Mouse (Mus musculus) lung, postnatal 10 days (tissue): ENCODE data around the gene Prrxl1.

Source experiments
- DNase-seq: peaks from one replicate; pipeline ENCODE4 v3.0.0; 2021

Gene Prrxl1

GRCm38 (mm10) chr14:32599290-32600041, at the start of gene Prrxl1:
Gene Prrxl1, plus strand, starts transcription at chr14:32599407.
- no peak for DNase-seq

- DNase-seq: no peak
These were observed 47.4 kb upstream of the Prrxl1 start for GRCm38 (mm10) chr14:32551854-32552253.

GRCm38 (mm10) chr14:32553198-32553903, 45.9 kb upstream of the Prrxl1 start:
- DNase-seq: no peak

- no peak for DNase-seq
These were observed 44.2 kb upstream of the Prrxl1 start for GRCm38 (mm10) chr14:32554860-32555526.

GRCm38 (mm10) chr14:32561428-32561827, 37.8 kb upstream of the Prrxl1 start:
- no peak for DNase-seq

GRCm38 (mm10) chr14:32563661-32564060, 35.5 kb upstream of the Prrxl1 start:
- DNase-seq: no peak

- no peak for DNase-seq
These were observed 26.7 kb upstream of the Prrxl1 start for GRCm38 (mm10) chr14:32572519-32572918.

GRCm38 (mm10) chr14:32578420-32578819, 20.8 kb upstream of the Prrxl1 start:
- no peak for DNase-seq

- no peak for DNase-seq
These were observed 15.5 kb upstream of the Prrxl1 start for GRCm38 (mm10) chr14:32583696-32584095.

GRCm38 (mm10) chr14:32587013-32587784, 12.0 kb upstream of the Prrxl1 start:
- DNase-seq: peak; percentile 80

- no peak for DNase-seq
These were observed 8.8 kb upstream of the Prrxl1 start for GRCm38 (mm10) chr14:32590377-32590776.

GRCm38 (mm10) chr14:32597232-32598231, 1.7 kb upstream of the Prrxl1 start:
- DNase-seq: peak; percentile 81

- no peak for DNase-seq
These were observed 579 bp upstream of the Prrxl1 start for GRCm38 (mm10) chr14:32598437-32599219.

GRCm38 (mm10) chr14:32600110-32600509, 903 bp downstream of the Prrxl1 start:
- no peak for DNase-seq

GRCm38 (mm10) chr14:32605508-32605907, 6.3 kb downstream of the Prrxl1 start:
- DNase-seq: no peak

GRCm38 (mm10) chr14:32606316-32606715, 7.1 kb downstream of the Prrxl1 start:
- DNase-seq: no peak

GRCm38 (mm10) chr14:32609392-32609791, 10.2 kb downstream of the Prrxl1 start:
- DNase-seq: no peak

GRCm38 (mm10) chr14:32617253-32617652, 18.0 kb downstream of the Prrxl1 start:
- DNase-seq: no peak

- no peak for DNase-seq
These were observed 25.0 kb downstream of the Prrxl1 start for GRCm38 (mm10) chr14:32624245-32624644.

GRCm38 (mm10) chr14:32624811-32625210, 25.6 kb downstream of the Prrxl1 start:
- DNase-seq: no peak

GRCm38 (mm10) chr14:32627271-32627670, 28.1 kb downstream of the Prrxl1 start:
- DNase-seq: no peak
